In genomic region chr13:5802826-5803225, GRCm38 (mm10) we compare ENCODE assay signal across 7 mouse cellular contexts. TPM values are rescaled to one million over a fixed set of nuclear protein-coding genes. Genes with fewer than 3 reads are reported as not detected.
DNase-seq lines count a peak whose midpoint lies in the region; ATAC-seq and TF ChIP-seq lines count a peak whose summit lies in the region.

No protein-coding gene starts in this region.

- H3K4me2 ChIP-seq in forebrain, embryonic 13.5 days = no peak overlapping the region

- TF ChIP-seq CTCF in kidney, adult 2 months (conservative IDR thresholded peaks at IDR 0.05; ENCODE audit: insufficient read depth, insufficient read length, low read depth, low read length) = no peak

- peaks cover 20% of the 10 kb centered on the region for H3K4me1 ChIP-seq in kidney, adult 2 months (ENCODE audit: control insufficient read depth, insufficient read depth, low read length)
- peaks cover 13% of the 10 kb centered on the region for H3K4me1 ChIP-seq in midbrain, embryonic 10.5 days
- peaks cover 18% of the 10 kb centered on the region; the same call in 1 of the 2 replicates for H3K4me1 ChIP-seq in forebrain, embryonic 13.5 days

- H3K9me3 ChIP-seq in midbrain, embryonic 10.5 days (replicated peaks) = no peaks in the 10 kb centered on the region
- H3K9me3 ChIP-seq in forebrain, embryonic 13.5 days (replicated peaks) = no peaks in the 10 kb centered on the region

- no peaks in the 10 kb centered on the region for H3K27me3 ChIP-seq in kidney, adult 2 months (replicated peaks; ENCODE audit: control insufficient read depth, insufficient read depth, low read length)
- H3K27me3 ChIP-seq in midbrain, embryonic 10.5 days (ENCODE audit: low read depth, poor library complexity, severe bottlenecking) = no peaks in the 10 kb centered on the region
- H3K27me3 ChIP-seq in forebrain, embryonic 13.5 days = no peaks in the 10 kb centered on the region

- 61% methylated on average over 14 of the region's 14 CpGs for WGBS in kidney, adult 2 months
- 73% methylated on average over 14 of the region's 14 CpGs for WGBS in midbrain, embryonic 10.5 days
- 72% methylated on average over 14 of the region's 14 CpGs for WGBS in forebrain, embryonic 13.5 days

- H3K9ac ChIP-seq in forebrain, embryonic 13.5 days = no peak overlapping the region

- H3K27ac ChIP-seq in kidney, adult 2 months (ENCODE audit: insufficient read depth, low read depth, low read length) = peak overlapping the region; percentile 100
- no peak overlapping the region for H3K27ac ChIP-seq in midbrain, embryonic 10.5 days (replicated peaks)
- H3K27ac ChIP-seq in forebrain, embryonic 13.5 days = no peak overlapping the region

- no peak for ATAC-seq in inflammation-experienced regulatory T-cells, adult 6 months
- ATAC-seq in forebrain, embryonic 13.5 days = no peak

- no peak overlapping the region for H3K4me3 ChIP-seq in kidney, adult 2 months (ENCODE audit: insufficient read depth, low read depth, low read length)
- H3K4me3 ChIP-seq in midbrain, embryonic 10.5 days = no peak overlapping the region
- no peak overlapping the region for H3K4me3 ChIP-seq in forebrain, embryonic 13.5 days

- DNase-seq in ES-CJ7 (ENCODE audit: low read depth, low spot score) = peak; percentile 21
- DNase-seq in c-Kit-positive CD71-negative TER-119-negative erythroid progenitor cells, embryonic 14.5 days (ENCODE audit: low read depth) = peak; percentile 39
- peak; percentile 43 for DNase-seq in kidney, adult 2 months
- DNase-seq in lung, postnatal 36 days = peak; percentile 62
- DNase-seq in midbrain, embryonic 10.5 days (ENCODE audit: low spot score) = no peak

- H3K36me3 ChIP-seq in kidney, adult 2 months (ENCODE audit: control insufficient read depth, insufficient read depth, low read length) = no peaks in the 10 kb centered on the region
- no peaks in the 10 kb centered on the region for H3K36me3 ChIP-seq in midbrain, embryonic 10.5 days
- no peaks in the 10 kb centered on the region for H3K36me3 ChIP-seq in forebrain, embryonic 13.5 days (ENCODE audit: poor library complexity, severe bottlenecking)

- no peak for TF ChIP-seq POLR2A in kidney, adult 2 months (IDR thresholded peaks at IDR 0.05; ENCODE audit: low read depth, low read length)

RNA-seq across cellular contexts. Expression of gene Klf6, which starts 58.5 kb away (rescaled TPM):
- 10.0 and 10.7 TPM in 2 replicates for polyA plus RNA-seq in kidney, adult 2 months (2012; rRNA removed)
- polyA plus RNA-seq in inflammation-experienced regulatory T-cells, adult 6 months (2017; shearing (Covaris generic)) = 100 to 1,000 TPM; 120 to 191 (median 184) TPM
- 53.5 and 63.0 TPM in 2 replicates for polyA plus RNA-seq in midbrain, embryonic 10.5 days (2016; fragmentation: Nextera tagmentation; extraction: Ambion mirVana)
- 61.4 and 63.5 TPM in 2 replicates for polyA plus RNA-seq in forebrain, embryonic 13.5 days (2015; fragmentation: Nextera tagmentation; extraction: Ambion mirVana)
